Mouse (Mus musculus): ENCODE data around the gene Zfp619.

GRCm38 (mm10) chr7:39545134-39545533, 27.6 kb downstream of the Zfp619 start:
- TF ChIP-seq CTCF (IDR thresholded peaks at IDR 0.05): no peak
- TF ChIP-seq EP300 (IDR thresholded peaks at IDR 0.05): no peak

All from lung, postnatal 0 days (tissue).